Mouse (Mus musculus) myocyte (in vitro differentiated cells): ENCODE results near the gene Pnmt. TPM values are rescaled to one million over a fixed set of nuclear protein-coding genes. Genes with fewer than 3 reads are reported as not detected.

Experiments
- H3K27me3 ChIP-seq: one replicate; pipeline ENCODE4 v1.6.1; 2011; ENCODE audit not compliant: control insufficient read depth, insufficient read depth, insufficient read length
- H3K36me3 ChIP-seq: one replicate; pipeline ENCODE4 v1.6.1; 2011; ENCODE audit not compliant: control insufficient read depth, insufficient read depth
- H3K4me2 ChIP-seq: one replicate; pipeline ENCODE4 v1.6.1; 2011; ENCODE audit warnings: low read depth, control low read depth
- H3K4me3 ChIP-seq: one replicate; pipeline ENCODE4 v1.5.1; 2011; ENCODE audit warnings: mild to moderate bottlenecking, control low read depth, moderate library complexity
- H3K79me2 ChIP-seq: one replicate; pipeline ENCODE4 v1.6.1; 2011; ENCODE audit not compliant: control insufficient read depth, insufficient read depth
- H3ac ChIP-seq: one replicate; pipeline ENCODE4 v1.6.1; 2011; ENCODE audit not compliant: control insufficient read depth, insufficient read length
- CEBPB ChIP-seq: IDR thresholded peaks from 2 replicates; pipeline ENCODE4 v1.6.1; 2011; ENCODE audit warnings: mild to moderate bottlenecking, moderate library complexity; ENCODE audit not compliant: poor library complexity, insufficient read depth, severe bottlenecking
- E2F4 ChIP-seq: IDR thresholded peaks from one replicate; pipeline ENCODE4 v1.6.1; 2011; ENCODE audit warnings: mild to moderate bottlenecking, control low read depth, moderate library complexity; ENCODE audit not compliant: insufficient read depth
- MAX ChIP-seq: IDR thresholded peaks from one replicate; pipeline ENCODE4 v1.6.1; 2011; ENCODE audit warnings: low read depth, mild to moderate bottlenecking, control low read depth
- MYOD1 ChIP-seq, 3 experiments: IDR thresholded peaks; one replicate each; pipeline ENCODE4 v1.6.1; 2011; ENCODE audit warnings: control low read depth in 2 of 3, low read depth in 2 of 3, mild to moderate bottlenecking in 2 of 3, moderate library complexity in 1 of 3; ENCODE audit not compliant: insufficient read length in 2 of 3, control insufficient read depth in 1 of 3
- MYOG ChIP-seq, 3 experiments: IDR thresholded peaks; one replicate each; pipeline ENCODE4 v1.6.1; 2011; ENCODE audit warnings: control low read depth in 2 of 3, low read depth in 2 of 3, mild to moderate bottlenecking in 2 of 3; ENCODE audit not compliant: insufficient read length in 2 of 3, control insufficient read depth in 1 of 3, insufficient read depth in 1 of 3
- POLR2A ChIP-seq: IDR thresholded peaks from one replicate; pipeline ENCODE4 v1.6.1; 2011; ENCODE audit warnings: low read depth, mild to moderate bottlenecking, control low read depth, moderate library complexity; ENCODE audit not compliant: insufficient read length
- POLR2AphosphoS2 ChIP-seq: IDR thresholded peaks from one replicate; pipeline ENCODE4 v1.6.1; 2011; ENCODE audit warnings: low read depth, control low read depth; ENCODE audit not compliant: insufficient read length
- REST ChIP-seq: IDR thresholded peaks from one replicate; pipeline ENCODE4 v1.6.1; 2011; ENCODE audit warnings: mild to moderate bottlenecking, control low read depth, moderate library complexity; ENCODE audit not compliant: insufficient read depth, insufficient read length
- SRF ChIP-seq: IDR thresholded peaks from one replicate; pipeline ENCODE4 v1.6.1; 2011; ENCODE audit warnings: low read depth; ENCODE audit not compliant: control insufficient read depth, insufficient read length
- TCF12 ChIP-seq: IDR thresholded peaks from one replicate; pipeline ENCODE4 v1.6.1; 2011; ENCODE audit warnings: mild to moderate bottlenecking, control low read depth; ENCODE audit not compliant: poor library complexity, insufficient read depth, severe bottlenecking
- TCF3 ChIP-seq: IDR thresholded peaks from one replicate; pipeline ENCODE4 v1.6.1; 2011; ENCODE audit warnings: low read depth, control low read depth; ENCODE audit not compliant: insufficient read length
- USF1 ChIP-seq: IDR thresholded peaks from one replicate; pipeline ENCODE4 v1.6.1; 2011; ENCODE audit warnings: low read depth, mild to moderate bottlenecking, control low read depth, moderate library complexity
- polyA plus RNA-seq: library from polyadenylated mRNA; unstranded; fragments of >200 nt; fragmentation: generic; extraction: Trizol; gene quantifications from one replicate; pipeline ENCODE4 v1.2.1, GENCODE M21; 2012; ENCODE audit warnings: missing spikeins

The Pnmt gene
- polyA plus RNA-seq, 1 experiment = 2.2 TPM

DNA sequence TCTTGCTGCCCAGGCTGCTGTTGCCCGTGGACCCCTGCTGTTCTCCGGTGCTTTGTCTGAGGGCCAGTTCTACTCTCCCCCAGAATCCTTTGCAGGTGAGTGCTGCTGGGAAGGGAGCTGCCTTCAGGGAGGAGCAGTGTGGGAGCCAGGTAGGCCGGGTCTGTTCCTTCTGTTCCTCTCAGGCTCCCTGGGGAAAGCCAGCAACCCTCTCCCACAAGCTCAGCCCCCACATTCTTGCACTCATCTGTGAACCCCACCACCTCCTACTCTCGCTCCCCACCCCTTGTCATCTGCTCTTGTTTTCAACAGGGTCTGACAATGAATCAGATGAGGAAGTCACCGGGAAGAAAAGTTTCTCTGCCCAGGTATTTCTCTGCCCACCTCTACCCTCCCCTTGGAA is 9.5 kb upstream of the Pnmt start:
- Histone ChIP-seq H3K27me3 (no peaks in the 10 kb centered on the region), H3ac (no peak overlapping the region), H3K36me3 (peaks cover 28% of the 10 kb centered on the region), H3K4me3 (no peak overlapping the region), H3K4me2 (no peak overlapping the region), H3K79me2 (no peaks in the 10 kb centered on the region)
- TF ChIP-seq POLR2A (no peak), REST (no peak), MYOG (IDR thresholded peaks at IDR 0.05; ENCODE audit: control insufficient read depth in 1 of 3, insufficient read depth in 1 of 3, insufficient read length in 2 of 3, low read depth in 2 of 3) (no peak), MYOD1 (IDR thresholded peaks at IDR 0.05; ENCODE audit: control insufficient read depth in 1 of 3, insufficient read length in 2 of 3, low read depth in 2 of 3) (no peak), CEBPB (no peak), SRF (no peak), TCF12 (no peak), POLR2AphosphoS2 (no peak), E2F4 (no peak), TCF3 (no peak), MAX (no peak), USF1 (no peak)

DNA sequence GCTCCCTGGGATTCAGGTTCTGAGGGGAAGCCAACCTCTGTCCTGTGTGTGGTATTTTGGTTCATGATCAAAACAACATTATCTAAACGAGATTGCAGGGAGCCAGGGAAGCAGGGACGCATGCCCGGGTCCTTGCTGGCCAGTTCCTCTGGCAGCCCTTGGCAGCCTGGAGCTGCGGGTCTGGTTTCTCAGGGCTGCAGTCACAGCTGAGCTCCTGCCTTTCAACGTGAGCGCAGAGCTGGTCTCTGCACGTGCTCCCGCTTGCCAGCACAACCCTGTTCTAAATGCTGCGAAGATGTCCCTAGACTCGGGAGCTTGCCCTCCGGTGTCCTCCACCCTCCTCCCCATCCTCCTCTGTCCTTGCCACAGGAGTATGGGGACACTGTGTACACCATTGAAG is 8.5 kb upstream of the Pnmt start:
- H3K4me3 ChIP-seq = no peak overlapping the region
- H3K36me3 ChIP-seq = peaks cover 28% of the 10 kb centered on the region
- TF ChIP-seq TCF3 (no peak), MYOG (IDR thresholded peaks at IDR 0.05; ENCODE audit: control insufficient read depth in 1 of 3, insufficient read depth in 1 of 3, insufficient read length in 2 of 3, low read depth in 2 of 3) (no peak), POLR2A (no peak), TCF12 (no peak), MAX (no peak), CEBPB (no peak), MYOD1 (IDR thresholded peaks at IDR 0.05; ENCODE audit: control insufficient read depth in 1 of 3, insufficient read length in 2 of 3, low read depth in 2 of 3) (no peak), POLR2AphosphoS2 (no peak), USF1 (no peak), REST (no peak), SRF (no peak), E2F4 (no peak)
- no peaks in the 10 kb centered on the region for H3K79me2 ChIP-seq
- H3K27me3 ChIP-seq = no peaks in the 10 kb centered on the region
- no peak overlapping the region for H3ac ChIP-seq
- H3K4me2 ChIP-seq = no peak overlapping the region

DNA sequence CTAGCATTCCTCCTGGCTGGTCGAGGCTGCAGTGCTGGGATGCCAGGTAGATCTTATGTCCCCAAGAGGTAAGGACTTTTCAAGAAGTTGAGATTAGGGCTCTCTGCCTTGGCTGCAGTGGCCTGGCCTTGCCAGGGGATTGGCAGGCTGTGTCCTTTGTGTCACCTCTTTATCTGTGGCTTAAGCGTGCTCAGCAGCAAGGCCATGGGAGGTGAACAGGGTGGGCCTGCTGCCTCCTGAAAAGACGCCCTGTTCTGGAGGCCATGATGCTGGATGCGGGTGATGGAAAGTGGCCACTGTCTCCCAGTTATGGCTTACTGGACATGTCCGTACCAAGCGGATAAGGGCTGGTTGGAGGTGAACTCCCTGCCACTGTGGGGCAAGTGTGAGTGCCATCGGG is 6.9 kb upstream of the Pnmt start:
- TF ChIP-seq CEBPB = no peak
- no peak for TF ChIP-seq E2F4
- TF ChIP-seq REST = no peak
- TF ChIP-seq SRF = no peak
- TF ChIP-seq POLR2AphosphoS2 = no peak
- no peak for TF ChIP-seq POLR2A
- no peak for TF ChIP-seq MAX
- TF ChIP-seq TCF12 = no peak
- no peak for TF ChIP-seq MYOD1 (IDR thresholded peaks at IDR 0.05; ENCODE audit: control insufficient read depth in 1 of 3, insufficient read length in 2 of 3, low read depth in 2 of 3)
- TF ChIP-seq USF1 = no peak
- TF ChIP-seq TCF3 = no peak
- no peak for TF ChIP-seq MYOG (IDR thresholded peaks at IDR 0.05; ENCODE audit: control insufficient read depth in 1 of 3, insufficient read depth in 1 of 3, insufficient read length in 2 of 3, low read depth in 2 of 3)
- peaks cover 24% of the 10 kb centered on the region for H3K36me3 ChIP-seq

DNA sequence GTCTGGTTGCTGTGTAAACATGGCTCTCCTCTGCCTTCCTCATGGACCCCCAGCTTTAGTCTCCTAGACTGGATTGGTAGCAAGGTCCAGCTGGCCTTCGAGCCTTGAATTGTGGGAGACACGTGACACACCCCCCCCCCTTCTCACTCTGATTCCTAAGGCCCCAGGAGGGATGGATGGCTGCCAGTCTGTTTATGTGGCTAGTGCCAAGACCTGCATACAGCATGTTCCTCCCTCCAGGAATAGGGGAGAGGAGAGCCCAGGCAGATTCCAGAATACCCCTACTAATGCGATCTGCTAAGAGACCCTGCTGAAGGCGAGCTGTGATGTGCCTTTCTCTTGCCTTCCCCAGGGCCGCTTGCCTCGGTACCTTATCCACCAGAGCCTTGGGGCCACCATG is 6.1 kb upstream of the Pnmt start:
- Histone ChIP-seq H3K4me2 (no peak overlapping the region), H3ac (no peak overlapping the region), H3K79me2 (no peaks in the 10 kb centered on the region), H3K4me3 (no peak overlapping the region), H3K27me3 (no peaks in the 10 kb centered on the region), H3K36me3 (peaks cover 21% of the 10 kb centered on the region)
- TF ChIP-seq CEBPB (no peak), REST (no peak), SRF (no peak), POLR2AphosphoS2 (no peak), POLR2A (no peak), E2F4 (no peak), MAX (no peak)

More for the DNA sequence above, 6.9 kb upstream of the Pnmt start:
- Histone ChIP-seq H3K79me2 (no peaks in the 10 kb centered on the region), H3K27me3 (no peaks in the 10 kb centered on the region), H3K4me2 (no peak overlapping the region), H3K4me3 (no peak overlapping the region), H3ac (no peak overlapping the region)
